Mouse (Mus musculus) C2C12 (cell line): ENCODE measurements at regions not wholly inside any gene's neighbourhood (a gene's known extent, or its start where the extent isn't known, plus 50 kb on each side); places are given as distances from the start of the nearest gene placed in this dataset.

Experiments
- H3K27me3 ChIP-seq: one replicate; pipeline ENCODE4 v1.6.1; 2011; ENCODE audit not compliant: control insufficient read depth, insufficient read depth, insufficient read length
- H3K36me3 ChIP-seq: one replicate; pipeline ENCODE4 v1.6.1; 2011; ENCODE audit not compliant: control insufficient read depth, insufficient read depth
- H3K4me3 ChIP-seq: one replicate; pipeline ENCODE4 v1.5.1; 2011; ENCODE audit warnings: mild to moderate bottlenecking, control low read depth; ENCODE audit not compliant: poor library complexity, insufficient read depth, severe bottlenecking
- H3K79me2 ChIP-seq: one replicate; pipeline ENCODE4 v1.6.1; 2011; ENCODE audit not compliant: control insufficient read depth, insufficient read depth
- H3K79me3 ChIP-seq: one replicate; pipeline ENCODE4 v1.6.1; 2011; ENCODE audit warnings: low read depth, control low read depth
- H3ac ChIP-seq: one replicate; pipeline ENCODE3; 2011; ENCODE audit warnings: low read depth; ENCODE audit not compliant: control insufficient read depth, insufficient read length
- CEBPB ChIP-seq: IDR thresholded peaks from one replicate; pipeline ENCODE4 v1.6.1; 2011; ENCODE audit warnings: low read depth, mild to moderate bottlenecking, control low read depth, moderate library complexity
- CTCF ChIP-seq: IDR thresholded peaks from one replicate; pipeline ENCODE4 v1.5.1; 2011; ENCODE audit not compliant: control insufficient read depth, insufficient read depth, insufficient read length
- FOSL1 ChIP-seq: IDR thresholded peaks from one replicate; pipeline ENCODE4 v1.8.0; 2011; ENCODE audit warnings: mild to moderate bottlenecking, low read length; ENCODE audit not compliant: poor library complexity, insufficient read depth, severe bottlenecking
- MAX ChIP-seq: IDR thresholded peaks from one replicate; pipeline ENCODE4 v1.6.1; 2011; ENCODE audit warnings: mild to moderate bottlenecking, control low read depth
- MYOD1 ChIP-seq: IDR thresholded peaks from one replicate; pipeline ENCODE4 v1.6.1; 2011; ENCODE audit warnings: low read depth; ENCODE audit not compliant: control insufficient read depth, insufficient read length
- MYOG ChIP-seq: IDR thresholded peaks from one replicate; pipeline ENCODE4 v1.6.1; 2011; ENCODE audit not compliant: control insufficient read depth, insufficient read length; ENCODE audit errors: extremely low read depth
- USF1 ChIP-seq: IDR thresholded peaks from one replicate; pipeline ENCODE4 v1.6.1; 2011; ENCODE audit warnings: low read depth, mild to moderate bottlenecking, control low read depth, moderate library complexity

DNA sequence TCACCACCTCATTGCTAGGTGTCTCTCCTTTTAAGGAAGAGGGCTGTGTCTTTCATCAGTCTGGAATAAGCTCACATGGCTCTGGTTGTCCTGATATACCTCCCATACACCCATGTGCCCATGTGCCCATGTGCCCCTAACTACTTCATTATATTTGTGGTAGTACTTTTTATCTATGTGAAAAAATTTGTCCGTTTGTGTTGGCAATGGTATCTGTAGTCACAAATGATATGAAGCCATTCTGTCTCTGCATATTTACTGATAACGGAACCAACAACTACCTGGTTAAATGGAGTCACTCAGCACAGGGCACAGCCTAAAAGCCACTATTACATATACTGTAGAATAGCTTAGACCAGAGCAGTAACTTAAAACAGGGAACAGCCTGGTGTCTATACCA is 54.6 kb upstream of the Atp11b start:
- Histone ChIP-seq H3K79me3 (no peaks in the 10 kb centered on the region), H3K36me3 (no peaks in the 10 kb centered on the region), H3K27me3 (no peaks in the 10 kb centered on the region), H3ac (no peak overlapping the region), H3K4me3 (no peak overlapping the region), H3K79me2 (no peaks in the 10 kb centered on the region)
- TF ChIP-seq CEBPB = no peak
- no peak for TF ChIP-seq USF1
- TF ChIP-seq FOSL1 = no peak
- no peak for TF ChIP-seq MYOD1

DNA sequence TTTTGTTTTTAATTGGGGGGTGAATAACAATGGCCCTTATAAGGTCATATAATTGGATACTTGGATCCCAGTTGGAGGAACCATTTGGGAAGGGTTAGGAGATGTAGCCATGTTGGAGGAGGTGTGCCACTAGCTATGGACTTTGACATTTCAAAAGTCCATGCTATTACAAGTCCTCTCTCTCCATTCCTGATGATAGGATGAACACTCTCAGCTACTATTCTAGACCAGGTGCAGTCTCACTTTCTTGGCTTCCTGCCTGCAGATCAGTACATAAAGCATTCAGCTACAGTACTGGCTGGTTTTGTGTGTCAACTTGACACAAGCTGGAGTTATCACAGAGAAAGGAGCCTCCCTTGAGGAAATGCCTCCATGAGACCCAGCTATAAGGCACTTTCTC is 53.9 kb upstream of the Atp11b start:
- H3K36me3 ChIP-seq = no peaks in the 10 kb centered on the region
- TF ChIP-seq FOSL1 (no peak), MYOG (no peak), CTCF (no peak), USF1 (no peak), MAX (no peak), MYOD1 (no peak), CEBPB (no peak)
- no peaks in the 10 kb centered on the region for H3K79me2 ChIP-seq
- H3K4me3 ChIP-seq = no peak overlapping the region
- H3K79me3 ChIP-seq = no peaks in the 10 kb centered on the region
- no peaks in the 10 kb centered on the region for H3K27me3 ChIP-seq
- no peak overlapping the region for H3ac ChIP-seq

DNA sequence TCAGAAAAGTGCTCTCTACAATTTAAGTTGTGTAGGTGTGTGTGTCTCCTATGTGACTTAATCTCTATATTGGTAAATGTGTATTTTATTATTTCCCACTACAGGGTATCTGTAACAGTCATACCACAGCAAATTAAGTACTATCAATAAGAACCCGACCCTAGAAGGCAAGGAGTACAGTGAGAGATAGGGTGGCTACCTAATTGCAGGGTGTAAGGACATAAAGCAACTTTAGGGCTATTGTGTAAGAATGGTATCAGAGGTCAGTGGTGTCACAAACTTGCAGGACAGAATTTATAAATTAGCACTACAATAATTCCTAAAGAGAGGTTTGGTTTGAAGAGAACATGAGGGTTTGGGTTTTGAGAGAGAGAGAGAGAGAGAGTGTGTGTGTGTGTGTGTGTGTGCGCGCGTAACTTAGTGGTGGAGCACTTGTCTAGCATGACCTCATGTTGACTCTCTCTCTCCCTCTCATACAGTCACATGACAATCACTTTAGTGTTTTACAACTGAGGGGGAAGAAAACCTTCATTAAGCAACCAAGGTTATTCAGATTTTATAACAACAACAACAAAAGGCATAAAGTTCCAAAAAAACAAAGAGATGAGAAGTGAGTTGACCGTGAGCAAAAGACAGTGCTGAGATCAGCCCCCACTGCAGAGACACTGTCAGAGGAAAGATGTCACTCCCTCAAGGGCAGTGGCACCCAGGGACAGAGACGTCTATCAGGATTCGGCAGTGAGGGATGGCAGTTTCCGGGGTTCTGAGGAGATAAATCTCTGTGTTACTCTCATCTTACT is 50.2 kb upstream of the Atp11b start:
- Histone ChIP-seq H3K36me3 (no peaks in the 10 kb centered on the region), H3K79me3 (no peaks in the 10 kb centered on the region), H3K79me2 (no peaks in the 10 kb centered on the region), H3ac (no peak overlapping the region), H3K4me3 (no peak overlapping the region), H3K27me3 (no peaks in the 10 kb centered on the region)
- TF ChIP-seq CEBPB (no peak), MYOG (no peak), FOSL1 (no peak), CTCF (no peak), USF1 (no peak), MAX (no peak)
